Mouse (Mus musculus) MEL (cell line): Measurements from ENCODE around the gene Atg7. TPM values are rescaled to one million over a fixed set of nuclear protein-coding genes. Genes with fewer than 3 reads are reported as not detected.

Experiments used
- DNase-seq: peaks from one replicate; pipeline ENCODE4 v3.0.0; 2011; ENCODE audit warnings: low read depth, low spot score
- H3K27ac ChIP-seq: 2 replicates; pipeline ENCODE4 v1.5.1; 2012; ENCODE audit warnings: low read depth, mild to moderate bottlenecking, control low read depth, low read length, moderate library complexity; ENCODE audit not compliant: control insufficient read depth
- H3K27me3 ChIP-seq, 2 experiments: fragments of 150-350 bp in 1 of 2; sonication (generic) in 1 of 2; 2 replicates each; pipeline ENCODE4 v1.6.1; 2012; ENCODE audit warnings: low read length in 2 of 2, mild to moderate bottlenecking in 2 of 2, improper control_type of control experiment in 1 of 2, moderate library complexity in 1 of 2; ENCODE audit not compliant: insufficient read depth in 2 of 2, control insufficient read depth in 1 of 2
- H3K36me3 ChIP-seq, 2 experiments: 2 replicates each; pipeline ENCODE4 v1.6.1; 2012 to 2014; ENCODE audit warnings: low read length in 2 of 2, improper control_type of control experiment in 1 of 2, inconsistent platforms in 1 of 2, mild to moderate bottlenecking in 1 of 2; ENCODE audit not compliant: insufficient read depth in 2 of 2, control insufficient read depth in 1 of 2
- H3K4me1 ChIP-seq, 2 experiments: fragments of 150-350 bp in 1 of 2; sonication (generic) in 1 of 2; 2 replicates each; pipeline ENCODE4 v1.6.1; 2012; ENCODE audit warnings: low read length in 2 of 2, improper control_type of control experiment in 1 of 2, mild to moderate bottlenecking in 1 of 2; ENCODE audit not compliant: insufficient read depth in 2 of 2, control insufficient read depth in 1 of 2
- H3K4me3 ChIP-seq, 2 experiments: fragments of 150-350 bp in 1 of 2; sonication (generic) in 1 of 2; 2 replicates each; pipeline ENCODE4 v1.5.1; 2012; ENCODE audit warnings: low read depth in 2 of 2, low read length in 2 of 2, mild to moderate bottlenecking in 2 of 2, moderate library complexity in 2 of 2, control low read depth in 1 of 2, improper control_type of control experiment in 1 of 2; ENCODE audit not compliant: control insufficient read depth in 1 of 2, insufficient read depth in 1 of 2
- H3K79me2 ChIP-seq: 2 replicates; pipeline ENCODE4 v1.6.1; 2012; ENCODE audit warnings: mild to moderate bottlenecking, low read length, moderate library complexity; ENCODE audit not compliant: control insufficient read depth, poor library complexity, insufficient read depth
- H3K9ac ChIP-seq: 2 replicates; pipeline ENCODE4 v1.6.1; 2012; ENCODE audit warnings: low read depth, mild to moderate bottlenecking, control low read depth, low read length, moderate library complexity; ENCODE audit not compliant: control insufficient read depth, poor library complexity, severe bottlenecking
- H3K9me3 ChIP-seq: fragments of 150-350 bp; sonication (generic); replicated peaks from 2 replicates; pipeline ENCODE4 v1.6.1; 2012; ENCODE audit warnings: mild to moderate bottlenecking, low read length, improper control_type of control experiment, moderate library complexity; ENCODE audit not compliant: insufficient read depth
- BHLHE40 ChIP-seq: IDR thresholded peaks from 2 replicates; pipeline ENCODE4 v1.6.1; 2012; ENCODE audit warnings: low read depth, mild to moderate bottlenecking, inconsistent platforms, low read length, improper control_type of control experiment, borderline replicate concordance
- CHD2 ChIP-seq: IDR thresholded peaks from 2 replicates; pipeline ENCODE4 v1.6.1; 2011; ENCODE audit warnings: low read length, improper control_type of control experiment
- CTCF ChIP-seq, 3 experiments: IDR thresholded peaks in 2 of 3; conservative IDR thresholded peaks in 1 of 3; 2 replicates each; pipeline ENCODE4 v1.5.1; 2011 to 2012; ENCODE audit warnings: low read length in 3 of 3, low read depth in 2 of 3, mild to moderate bottlenecking in 2 of 3, improper control_type of control experiment in 1 of 3, inconsistent platforms in 1 of 3, mixed read lengths in 1 of 3, moderate library complexity in 1 of 3; ENCODE audit not compliant: control insufficient read depth in 1 of 3, insufficient read depth in 1 of 3, poor library complexity in 1 of 3, severe bottlenecking in 1 of 3
- E2F4 ChIP-seq: IDR thresholded peaks from 2 replicates; pipeline ENCODE4 v1.6.1; 2011; ENCODE audit warnings: low read depth, low read length, improper control_type of control experiment, borderline replicate concordance
- ETS1 ChIP-seq: IDR thresholded peaks from 2 replicates; pipeline ENCODE4 v1.6.1; 2012; ENCODE audit warnings: low read depth, mild to moderate bottlenecking, inconsistent platforms, low read length, improper control_type of control experiment, moderate library complexity
- GATA1 ChIP-seq: IDR thresholded peaks from 2 replicates; pipeline ENCODE4 v1.6.1; 2011; ENCODE audit warnings: low read depth, low read length, improper control_type of control experiment
- JUND ChIP-seq: IDR thresholded peaks from 2 replicates; pipeline ENCODE4 v1.6.1; 2011; ENCODE audit warnings: low read depth, mild to moderate bottlenecking, improper control_type of control experiment, low read length
- MAFK ChIP-seq: IDR thresholded peaks from 2 replicates; pipeline ENCODE4 v1.6.1; 2011; ENCODE audit warnings: low read depth, mild to moderate bottlenecking, low read length, improper control_type of control experiment, borderline replicate concordance
- MXI1 ChIP-seq: IDR thresholded peaks from 2 replicates; pipeline ENCODE4 v1.6.1; 2011; ENCODE audit warnings: mild to moderate bottlenecking, low read depth, low read length, improper control_type of control experiment
- MYC ChIP-seq: IDR thresholded peaks from 2 replicates; pipeline ENCODE4 v1.6.1; 2011; ENCODE audit warnings: low read depth, mild to moderate bottlenecking, low read length, improper control_type of control experiment, moderate library complexity
- NRF1 ChIP-seq: IDR thresholded peaks from 2 replicates; pipeline ENCODE4 v1.6.1; 2014; ENCODE audit warnings: low read depth, mild to moderate bottlenecking, inconsistent platforms, low read length, improper control_type of control experiment, moderate library complexity; ENCODE audit not compliant: poor library complexity, insufficient read depth, severe bottlenecking
- POLR2A ChIP-seq, 2 experiments: IDR thresholded peaks; 2 replicates each; pipeline ENCODE4 v1.6.1; 2011 to 2012; ENCODE audit warnings: low read length in 2 of 2, mild to moderate bottlenecking in 2 of 2, control low read depth in 1 of 2, improper control_type of control experiment in 1 of 2, low read depth in 1 of 2, moderate library complexity in 1 of 2; ENCODE audit not compliant: control insufficient read depth in 1 of 2, insufficient read depth in 1 of 2, poor library complexity in 1 of 2
- POLR2AphosphoS2 ChIP-seq: IDR thresholded peaks from 2 replicates; pipeline ENCODE4 v1.6.1; 2011; ENCODE audit warnings: low read length, improper control_type of control experiment
- POLR2AphosphoS5 ChIP-seq: IDR thresholded peaks from 2 replicates; pipeline ENCODE4 v1.6.1; 2012; ENCODE audit warnings: low read depth, borderline replicate concordance, mild to moderate bottlenecking, inconsistent platforms, low read length, moderate library complexity, mixed read lengths
- TAL1 ChIP-seq: IDR thresholded peaks from 2 replicates; pipeline ENCODE4 v1.6.1; 2012; ENCODE audit warnings: mild to moderate bottlenecking, inconsistent platforms, low read length, moderate library complexity, mixed read lengths
- TBP ChIP-seq: IDR thresholded peaks from 2 replicates; pipeline ENCODE4 v1.8.0; 2011; ENCODE audit warnings: low read depth, low read length, improper control_type of control experiment
- USF1 ChIP-seq: IDR thresholded peaks from 2 replicates; pipeline ENCODE4 v1.6.1; 2014; ENCODE audit warnings: low read depth, mild to moderate bottlenecking, inconsistent platforms, low read length, improper control_type of control experiment, moderate library complexity
- USF2 ChIP-seq, 2 experiments: IDR thresholded peaks; 2 replicates each; pipeline ENCODE4 v1.6.1; 2011 to 2012; ENCODE audit warnings: improper control_type of control experiment in 2 of 2, low read length in 2 of 2, borderline replicate concordance in 1 of 2, inconsistent platforms in 1 of 2, low read depth in 1 of 2, mild to moderate bottlenecking in 1 of 2; ENCODE audit not compliant: insufficient read depth in 1 of 2
- ZC3H11A ChIP-seq: IDR thresholded peaks from 2 replicates; pipeline ENCODE4 v1.6.1; 2012; ENCODE audit warnings: low read depth, mild to moderate bottlenecking, inconsistent platforms, low read length, improper control_type of control experiment
- ZKSCAN1 ChIP-seq: IDR thresholded peaks from 2 replicates; pipeline ENCODE4 v1.6.1; 2012; ENCODE audit warnings: low read depth, mild to moderate bottlenecking, inconsistent platforms, low read length, improper control_type of control experiment, moderate library complexity
- ZNF384 ChIP-seq: IDR thresholded peaks from 2 replicates; pipeline ENCODE4 v1.6.1; 2012; ENCODE audit warnings: low read depth, mild to moderate bottlenecking, inconsistent platforms, low read length, improper control_type of control experiment
- polyA plus RNA-seq, 2 experiments: library from polyadenylated mRNA; stranded (reverse) in 1 of 2; unstranded in 1 of 2; fragments of >175 nt in 1 of 2; fragments of >200 nt in 1 of 2; gene quantifications; 2 replicates each; pipeline versions ENCODE4 v1.2.1 to v1.2.4; 2012; ENCODE audit warnings: low replicate concordance in 2 of 2, low read depth in 1 of 2; ENCODE audit not compliant: insufficient read length in 2 of 2, insufficient read depth in 1 of 2, missing spikeins in 1 of 2
- total RNA-seq: library from RNA; depleted of rRNA; stranded (reverse); fragments of 300-350 nt; gene quantifications from 2 replicates; pipeline ENCODE4 v1.2.3, GENCODE M21; 2012

Gene Atg7
- total and polyA plus RNA-seq, 3 experiments = 14.6 TPM; not detected in 1

DNA sequence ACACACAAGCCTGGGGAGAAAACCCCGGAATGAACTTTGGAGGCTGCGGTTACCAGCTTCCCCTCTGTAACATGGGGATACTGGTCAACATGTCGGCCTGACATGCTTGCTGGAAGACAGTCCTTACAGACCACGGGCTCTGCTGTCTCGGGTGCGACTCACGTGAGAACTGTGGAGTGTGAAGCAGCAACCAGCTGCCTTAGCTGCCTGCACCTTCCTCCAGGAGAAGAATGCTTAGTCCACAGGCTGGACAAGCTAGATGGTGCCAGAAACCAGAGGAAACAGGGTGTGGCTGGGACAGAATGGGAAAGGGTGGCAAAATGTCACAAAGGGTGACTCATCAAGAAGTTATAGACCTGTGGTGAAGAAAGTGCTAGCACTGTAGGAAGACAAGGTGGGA, 197.1 kb downstream of the Atg7 start:
- no peak overlapping the region for H3K4me3 ChIP-seq
- no peak for TF ChIP-seq USF1
- no peak for TF ChIP-seq CHD2
- TF ChIP-seq E2F4 = no peak
- no peaks in the 10 kb centered on the region for H3K79me2 ChIP-seq
- no peaks in the 10 kb centered on the region for H3K36me3 ChIP-seq
- no peaks in the 10 kb centered on the region for H3K27me3 ChIP-seq
- no peaks in the 10 kb centered on the region for H3K9me3 ChIP-seq
- no peaks in the 10 kb centered on the region for H3K4me1 ChIP-seq
- DNase-seq = no peak
- no peak overlapping the region for H3K27ac ChIP-seq
- no peak overlapping the region for H3K9ac ChIP-seq

DNA sequence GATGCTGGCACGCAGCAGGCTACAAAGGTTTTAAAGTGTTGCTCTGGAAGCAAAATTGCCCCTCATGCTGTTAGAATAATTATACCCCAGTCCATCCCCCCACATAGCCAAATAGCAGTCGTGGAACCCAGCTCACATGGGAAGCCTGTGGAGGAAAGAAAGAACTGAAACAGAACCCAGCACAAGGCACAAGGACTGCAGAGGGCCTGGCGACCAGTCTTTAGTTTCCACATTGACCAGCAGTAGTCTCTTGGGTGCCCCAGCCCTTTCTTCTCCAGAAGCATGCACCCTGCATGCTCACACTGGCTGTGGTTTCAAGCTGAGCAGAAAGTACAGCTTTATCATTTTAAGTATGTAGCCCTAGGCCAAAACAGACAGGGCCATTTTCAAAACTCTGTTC, 199.2 kb downstream of the Atg7 start:
- no peak overlapping the region for H3K27ac ChIP-seq
- no peak for DNase-seq
- no peaks in the 10 kb centered on the region for H3K27me3 ChIP-seq
- no peak overlapping the region for H3K4me3 ChIP-seq
- H3K9me3 ChIP-seq = no peaks in the 10 kb centered on the region
- no peaks in the 10 kb centered on the region for H3K36me3 ChIP-seq
- no peaks in the 10 kb centered on the region for H3K79me2 ChIP-seq
- no peak for TF ChIP-seq POLR2AphosphoS5
- TF ChIP-seq BHLHE40 = no peak
- TF ChIP-seq GATA1 = no peak
- TF ChIP-seq MYC = no peak
- no peak for TF ChIP-seq NRF1
- TF ChIP-seq USF2 (IDR thresholded peaks at IDR 0.05; ENCODE audit: borderline replicate concordance in 1 of 2, insufficient read depth in 1 of 2, low read depth in 1 of 2, low read length in 2 of 2) = no peak
- TF ChIP-seq ZC3H11A = no peak
- TF ChIP-seq TBP = no peak
- TF ChIP-seq JUND = no peak
- TF ChIP-seq E2F4 = no peak
- no peak for TF ChIP-seq POLR2A (IDR thresholded peaks at IDR 0.05; ENCODE audit: control insufficient read depth in 1 of 2, insufficient read depth in 1 of 2, low read depth in 1 of 2, low read length in 2 of 2, poor library complexity in 1 of 2)
- no peak for TF ChIP-seq MXI1
- TF ChIP-seq ETS1 = no peak
- no peak for TF ChIP-seq ZNF384
- no peak for TF ChIP-seq MAFK
- no peak for TF ChIP-seq TAL1
- no peak for TF ChIP-seq ZKSCAN1
- no peak for TF ChIP-seq CTCF (IDR thresholded peaks at IDR 0.05 in 2 of 3, conservative IDR thresholded peaks at IDR 0.05 in 1 of 3; ENCODE audit: control insufficient read depth in 1 of 3, insufficient read depth in 1 of 3, low read depth in 2 of 3, low read length in 3 of 3, poor library complexity in 1 of 3, severe bottlenecking in 1 of 3)
- TF ChIP-seq POLR2AphosphoS2 = no peak
- H3K9ac ChIP-seq = no peak overlapping the region
- no peaks in the 10 kb centered on the region for H3K4me1 ChIP-seq
